Mouse (Mus musculus): Measurements from ENCODE around the gene Pappa.

Pappa gene

DNA sequence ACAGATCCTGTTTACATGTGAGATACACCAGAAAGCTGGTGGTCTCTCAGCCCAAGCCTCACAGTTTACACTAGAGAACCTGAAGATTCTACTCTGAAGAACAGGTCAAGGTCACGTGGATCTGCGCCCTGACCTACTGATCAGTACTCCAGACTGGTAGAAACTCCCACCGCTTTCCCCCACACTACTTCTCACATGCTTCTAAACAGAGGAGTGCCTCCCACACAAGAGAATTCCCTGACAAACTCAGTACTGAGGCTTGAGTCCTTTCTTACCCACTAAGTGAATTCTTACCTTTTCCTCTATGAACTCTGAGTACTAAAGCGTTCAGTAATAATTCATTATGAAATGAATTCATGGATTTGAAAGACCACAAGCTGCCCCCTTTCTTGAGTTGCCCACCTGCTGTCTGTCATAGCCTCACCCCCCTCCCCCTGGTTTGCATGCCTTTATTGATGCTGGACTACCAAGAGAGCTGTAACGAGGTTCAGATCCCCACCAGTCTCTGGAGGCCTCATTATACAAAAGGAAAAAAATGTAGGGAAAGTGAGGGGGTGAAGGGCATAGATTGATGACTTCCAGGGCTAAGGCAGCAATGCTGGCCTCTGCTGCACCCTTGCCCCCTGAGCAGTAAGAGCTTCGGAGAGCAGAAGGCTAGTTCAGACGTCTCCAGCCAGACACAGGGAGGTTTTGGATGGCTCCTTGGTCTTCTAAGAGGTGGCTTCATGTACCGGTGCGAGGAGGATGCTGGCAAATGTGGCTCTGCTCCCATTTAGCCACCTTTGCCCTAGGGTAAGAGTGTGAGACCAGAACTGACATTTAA lies 204.7 kb downstream of the Pappa start:
- no peak for DNase-seq (ENCODE audit: low spot score in 2 of 2)

DNA sequence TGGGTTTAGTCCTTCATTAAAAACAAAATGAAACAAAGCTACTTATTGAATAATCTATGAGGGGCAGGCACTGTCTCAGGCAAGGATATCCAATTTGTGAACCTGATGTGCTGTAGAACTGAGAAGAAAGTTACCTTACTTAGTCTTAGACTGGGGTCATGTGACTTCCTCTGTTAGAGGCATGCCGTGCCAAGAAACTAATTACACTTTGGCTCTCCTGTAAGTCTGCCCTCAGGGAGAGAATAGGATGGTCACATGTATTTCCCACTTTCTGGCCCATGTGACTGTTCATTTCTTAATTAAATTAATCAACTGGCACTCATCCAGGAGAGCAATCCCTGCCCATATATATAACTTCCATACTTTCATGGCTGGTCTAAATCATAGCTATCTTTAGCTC lies 209.7 kb downstream of the Pappa start:
- DNase-seq (ENCODE audit: low spot score in 2 of 2) = no peak

DNA sequence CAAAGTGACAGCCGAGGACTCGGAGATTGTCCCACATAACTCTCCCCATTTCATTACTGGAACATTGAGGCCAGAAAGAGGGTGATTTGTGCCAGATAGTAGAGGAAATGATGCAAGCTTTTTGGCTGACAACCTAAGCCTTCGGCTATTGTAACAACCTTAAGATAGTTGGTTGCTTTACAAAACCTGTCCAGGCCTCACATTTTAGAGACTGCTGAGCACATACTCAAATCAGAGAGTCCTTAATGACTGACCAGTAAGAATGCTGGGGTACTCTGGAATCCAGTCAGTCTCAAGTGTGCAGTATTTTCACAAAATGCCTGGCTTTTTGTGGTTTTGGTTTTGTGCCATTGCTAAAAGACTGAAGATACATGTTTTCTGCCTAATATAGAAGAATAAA lies 217.8 kb downstream of the Pappa start:
- no peak for DNase-seq (ENCODE audit: low spot score in 2 of 2)

DNA sequence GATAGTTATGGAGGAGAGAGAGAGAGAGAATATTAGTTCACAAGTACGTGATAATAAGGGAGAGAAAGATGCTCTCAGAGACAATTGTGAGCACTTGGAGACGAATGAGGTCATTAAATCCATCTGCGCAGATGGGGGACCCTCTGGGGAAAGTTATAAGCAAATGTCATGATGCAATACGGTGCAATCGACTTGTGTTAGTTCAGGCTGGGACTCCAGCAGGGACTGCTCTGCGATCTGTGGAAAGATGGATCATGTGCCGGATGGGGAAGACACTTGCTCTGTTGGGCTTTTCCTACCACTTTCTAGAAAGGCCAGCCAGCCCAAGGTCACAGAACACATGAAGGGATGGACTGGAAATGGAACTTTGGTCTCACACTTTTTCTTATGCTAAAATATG lies 226.5 kb downstream of the Pappa start:
- DNase-seq (ENCODE audit: low spot score in 2 of 2) = no peak

DNA sequence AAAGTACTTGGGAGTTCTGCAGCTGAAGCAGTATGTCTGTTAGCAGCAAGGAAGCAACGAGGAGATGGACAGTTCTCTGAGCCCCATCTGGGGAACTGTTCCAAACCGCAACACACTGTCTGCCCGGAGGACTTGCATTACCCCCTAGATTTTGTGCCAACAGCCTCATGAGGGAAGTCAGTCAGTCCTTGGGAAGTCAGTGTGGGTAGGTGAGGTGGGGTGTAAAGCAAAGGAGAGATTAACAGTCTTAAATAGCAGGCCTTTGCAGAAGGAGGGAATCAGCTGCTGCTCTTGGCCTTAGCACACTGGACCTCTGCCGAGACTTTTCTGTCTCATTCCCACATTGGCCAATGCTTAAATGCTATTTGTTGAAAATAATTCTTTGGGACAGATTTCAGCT lies 230.6 kb downstream of the Pappa start:
- no peak for DNase-seq (ENCODE audit: low spot score in 2 of 2)

DNA sequence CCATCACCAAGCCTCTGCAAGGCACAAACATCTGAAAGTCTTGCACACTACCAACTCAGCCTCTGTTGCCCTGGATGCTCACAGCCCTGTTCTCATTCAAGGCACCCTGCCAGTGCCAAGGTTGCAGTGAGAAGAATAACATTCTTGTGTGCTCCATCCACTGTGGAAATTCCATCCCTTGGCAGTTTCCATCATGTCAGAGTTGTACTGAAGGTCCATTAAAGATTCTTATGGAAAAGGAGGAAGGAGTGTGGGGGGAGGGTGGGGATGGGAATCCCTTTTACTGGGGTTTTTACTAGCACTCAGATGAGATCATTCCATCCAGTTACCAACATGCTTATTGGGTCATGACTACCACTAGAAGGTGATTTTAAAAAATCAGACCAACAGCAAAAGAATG lies 243.2 kb downstream of the Pappa start:
- no peak for DNase-seq (ENCODE audit: low spot score in 2 of 2)

DNA sequence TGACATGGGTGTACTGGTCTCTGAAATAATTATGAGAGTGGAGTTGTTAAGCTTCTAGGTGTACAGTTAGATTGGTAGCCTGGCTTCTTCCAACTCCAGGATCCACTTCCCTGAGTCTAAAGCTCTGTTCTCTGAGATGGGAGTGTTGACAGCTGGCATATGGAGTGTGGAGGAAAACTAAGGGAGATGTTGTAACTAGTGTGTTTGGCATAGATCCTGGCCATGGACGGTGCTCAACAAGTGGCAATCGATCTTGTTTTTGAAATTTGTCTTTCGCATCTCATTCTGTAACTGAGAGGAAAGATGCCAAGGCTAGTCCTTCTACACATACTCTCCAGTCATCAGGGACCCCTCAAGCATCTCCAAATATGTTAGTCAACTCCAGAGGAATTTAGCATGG lies 248.8 kb downstream of the Pappa start:
- no peak for DNase-seq (ENCODE audit: low spot score in 2 of 2)

DNA sequence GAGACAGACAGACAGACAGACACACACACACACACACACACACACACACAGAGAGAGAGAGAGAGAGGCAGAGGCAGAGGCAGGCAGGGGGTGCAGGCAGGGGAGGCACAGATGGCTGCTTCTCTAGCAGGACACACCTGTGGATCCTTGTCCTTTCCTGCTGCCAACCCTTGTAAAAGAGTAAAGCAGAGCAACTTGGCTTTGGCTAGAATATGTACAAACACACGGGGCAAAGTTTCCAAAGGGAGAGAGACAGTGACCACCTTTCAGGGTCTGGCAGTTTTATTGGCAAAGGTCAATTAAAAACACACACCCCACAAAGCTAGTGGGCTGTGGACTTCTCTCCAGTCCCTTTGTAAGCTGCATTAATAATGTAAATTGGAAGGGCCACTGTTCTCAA lies 249.9 kb downstream of the Pappa start:
- no peak for DNase-seq (ENCODE audit: low spot score in 2 of 2)

DNA sequence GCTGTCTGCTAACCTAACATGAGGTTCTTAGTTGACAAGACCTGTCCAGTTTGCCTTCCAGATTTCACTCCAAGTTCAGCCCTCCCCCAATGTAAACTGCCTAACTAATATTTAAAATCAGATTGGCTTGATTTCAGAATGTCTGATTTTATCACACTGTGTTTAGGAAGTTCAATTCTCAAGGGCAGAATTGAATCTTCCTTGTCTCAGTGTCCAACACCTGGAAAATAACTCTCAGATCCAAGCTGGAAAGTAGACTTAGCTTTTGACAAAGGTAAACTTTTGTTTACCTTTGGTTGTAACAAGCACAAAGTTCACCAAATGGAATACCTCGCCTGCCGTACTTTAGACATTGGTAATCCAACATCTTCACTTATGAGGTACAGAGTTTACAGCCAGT lies 252.6 kb downstream of the Pappa start:
- DNase-seq (ENCODE audit: low spot score in 2 of 2) = no peak

DNA sequence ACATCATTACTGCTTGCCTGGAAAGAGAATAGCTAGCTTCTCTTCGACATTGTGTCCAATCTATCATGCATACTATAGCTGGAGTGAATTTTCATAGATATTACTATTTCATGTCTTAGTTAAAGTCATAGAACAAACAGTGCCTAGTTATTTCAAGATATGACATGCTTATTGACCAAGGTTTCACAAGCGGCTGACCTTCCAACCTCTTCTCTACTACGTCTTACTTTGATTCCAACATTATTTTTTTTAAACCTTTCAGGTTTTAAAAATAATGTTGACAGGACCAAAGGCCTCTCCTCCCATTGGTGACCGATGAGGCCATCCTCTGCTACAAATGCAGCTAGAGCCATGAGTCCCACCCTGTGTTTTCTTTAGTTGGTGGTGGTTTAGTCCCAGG lies 255.5 kb downstream of the Pappa start:
- no peak for DNase-seq (ENCODE audit: low spot score in 2 of 2)

DNA sequence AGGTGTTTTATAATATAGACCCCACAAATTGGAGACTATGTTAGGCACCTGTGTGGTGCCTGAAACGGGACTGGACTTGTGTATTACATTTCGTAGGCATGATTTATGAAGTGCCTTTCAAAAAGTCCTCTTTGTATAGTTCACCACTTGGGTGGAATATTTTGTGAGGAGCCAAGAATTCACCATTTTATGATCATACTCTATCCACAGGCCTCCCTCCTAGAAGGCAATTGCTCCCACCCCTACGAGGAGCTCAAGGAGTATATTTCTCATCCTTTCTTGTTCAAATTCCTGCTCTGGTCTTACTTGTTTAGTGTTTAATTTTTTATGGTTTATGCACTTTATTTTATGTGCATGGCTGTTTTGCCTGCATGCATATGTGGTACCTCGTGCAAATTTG lies 259.1 kb downstream of the Pappa start:
- DNase-seq (ENCODE audit: low spot score in 2 of 2) = no peak

DNA sequence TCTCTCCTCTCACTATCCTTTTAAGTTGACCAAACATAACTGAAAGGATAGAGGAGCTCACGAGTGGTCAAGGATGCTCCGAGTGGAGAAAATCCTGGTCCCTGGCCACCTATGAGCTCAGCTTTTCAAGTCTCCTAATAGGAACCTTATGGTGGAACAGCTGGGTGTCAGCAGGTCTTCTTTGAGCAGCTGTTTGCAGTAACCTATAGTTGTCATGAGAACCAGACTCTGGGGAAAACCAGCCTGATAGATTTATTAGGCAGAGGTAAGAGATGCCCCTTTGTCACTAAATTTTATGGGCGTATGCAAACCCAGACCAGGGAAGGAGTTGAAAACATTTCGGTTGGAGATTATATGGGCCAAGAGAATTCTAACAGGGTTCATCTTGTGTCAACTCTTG lies 267.0 kb downstream of the Pappa start:
- no peak for DNase-seq (ENCODE audit: low spot score in 2 of 2)

DNA sequence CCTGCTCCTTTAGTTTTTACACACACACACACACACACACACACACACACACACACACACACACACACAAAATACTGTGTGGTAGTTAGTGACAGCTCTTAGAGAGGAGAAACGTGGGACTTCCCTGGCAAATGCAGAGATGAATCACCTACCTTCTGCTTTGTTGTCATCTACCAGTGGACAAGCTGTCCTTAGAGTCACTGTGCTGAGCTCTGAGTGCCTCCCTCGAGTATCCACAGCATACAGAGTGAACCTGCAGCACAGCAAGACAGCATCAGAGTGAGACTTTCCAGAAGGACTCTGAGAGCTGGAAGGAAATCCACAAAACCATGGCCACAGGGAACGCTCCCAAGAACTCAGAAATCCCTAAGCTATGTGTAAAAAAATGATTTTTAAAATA lies 272.8 kb downstream of the Pappa start:
- DNase-seq (ENCODE audit: low spot score in 2 of 2) = no peak

DNA sequence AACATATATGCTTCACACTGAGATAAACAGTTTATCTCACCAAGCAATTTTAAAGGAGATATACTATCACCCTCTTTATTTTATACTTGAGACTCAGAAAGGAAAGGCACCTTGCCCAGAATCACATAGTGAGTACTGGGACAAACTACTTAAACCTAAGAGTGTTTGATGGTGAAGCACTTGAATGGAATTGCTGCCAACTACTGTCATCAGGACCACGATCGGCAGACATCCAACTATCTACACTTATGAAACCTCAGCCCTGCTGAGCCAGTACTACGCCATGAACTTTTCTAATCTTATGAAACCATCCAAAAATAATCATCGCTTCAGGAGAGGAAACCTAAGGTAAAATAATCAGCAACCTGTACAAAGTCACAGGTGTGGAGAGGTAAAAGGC lies 275.5 kb downstream of the Pappa start:
- DNase-seq (ENCODE audit: low spot score in 2 of 2) = no peak

DNA sequence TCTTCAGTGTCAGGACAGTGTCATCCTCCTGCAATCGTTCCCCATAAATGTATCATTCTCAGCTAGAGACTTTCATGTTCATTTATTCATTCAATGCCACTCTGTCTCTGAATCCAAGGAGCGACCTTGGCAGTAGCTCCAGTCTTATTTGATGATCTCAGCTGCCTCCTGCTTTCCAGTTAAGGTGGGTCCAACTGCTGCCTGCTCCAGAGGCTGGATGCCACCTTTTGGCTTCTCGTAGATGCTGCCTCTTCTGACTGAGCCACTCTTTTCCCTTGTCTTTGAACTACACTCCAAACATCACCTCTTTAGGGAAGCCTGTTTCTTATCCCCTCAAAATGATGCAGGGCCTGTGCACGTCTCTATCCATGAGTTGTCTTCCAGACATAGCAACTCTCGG lies 278.3 kb downstream of the Pappa start:
- DNase-seq (ENCODE audit: low spot score in 2 of 2) = no peak

DNA sequence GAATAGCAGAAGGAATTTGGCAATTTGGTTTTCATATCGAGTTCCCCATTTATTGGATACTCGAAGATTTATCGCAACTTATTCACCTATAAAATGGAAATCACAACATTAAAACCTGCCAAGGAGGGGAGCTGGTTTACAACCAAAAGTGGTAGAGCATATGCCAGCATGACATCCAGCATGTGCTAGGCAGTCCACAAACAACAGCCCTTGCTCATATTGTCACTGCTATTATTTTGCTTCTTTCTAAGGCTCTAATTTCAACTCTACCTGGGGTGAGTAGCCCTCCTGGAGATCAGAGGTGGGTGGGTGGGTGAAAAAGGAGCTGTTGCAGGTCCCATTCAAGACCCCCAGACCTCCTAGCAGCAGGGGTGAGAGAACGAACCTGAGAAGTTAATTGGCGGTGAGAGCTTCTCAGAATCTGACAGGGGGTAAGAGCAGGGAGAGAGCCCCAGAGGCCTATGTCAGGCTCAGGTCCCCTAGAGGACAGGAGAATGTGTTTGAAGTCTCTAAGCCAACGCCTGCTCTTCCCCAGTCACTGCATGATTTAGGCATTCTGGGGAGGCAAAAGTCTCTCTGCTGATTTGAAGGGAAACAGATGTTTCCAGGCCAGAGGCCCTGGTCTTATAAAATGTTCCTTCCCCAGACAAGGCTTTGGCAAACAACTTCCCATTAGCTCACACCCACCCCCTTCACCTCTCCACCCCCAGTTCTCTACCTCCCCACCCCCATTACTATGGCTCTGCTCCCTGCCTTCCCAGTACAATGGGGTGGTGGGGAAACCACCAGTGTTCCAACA lies 279.1 kb downstream of the Pappa start:
- DNase-seq (ENCODE audit: low spot score in 2 of 2) = no peak

All from frontal cortex, postnatal 14 days (tissue).